In the genomic region with DNA sequence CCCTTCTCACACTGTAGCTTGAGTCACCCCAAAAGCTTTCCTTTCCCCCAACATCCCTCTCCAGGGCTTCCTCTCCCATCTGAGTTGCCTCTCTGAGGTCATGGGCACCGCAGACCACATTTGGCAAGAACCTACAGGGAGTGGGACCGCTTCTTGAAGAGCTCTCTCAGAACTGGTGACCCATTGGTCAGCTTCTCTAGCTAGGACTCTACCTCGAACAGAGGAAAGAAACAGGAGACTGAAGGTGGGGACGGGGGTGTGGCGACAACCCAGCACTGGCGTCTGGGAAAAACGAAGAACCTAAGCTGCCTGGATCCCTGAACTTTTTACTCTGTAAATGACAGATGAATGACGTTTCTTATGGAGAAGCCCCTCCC, we compare ENCODE assay signal across 8 mouse cellular contexts. TPM values are rescaled to one million over a fixed set of nuclear protein-coding genes. Genes with fewer than 3 reads are reported as not detected.
DNase-seq lines count a peak whose midpoint lies in the region; ATAC-seq and TF ChIP-seq lines count a peak whose summit lies in the region.

No protein-coding gene starts in this region.

- peaks cover 6% of the 10 kb centered on the region for H3K4me1 ChIP-seq in liver, adult 2 months (ENCODE audit: control insufficient read depth, insufficient read depth, low read length)
- peaks cover 16% of the 10 kb centered on the region for H3K4me1 ChIP-seq in embryonic facial prominence, embryonic 14.5 days (ENCODE audit: control insufficient read depth, insufficient read depth, low read length)
- peaks cover 16% of the 10 kb centered on the region for H3K4me1 ChIP-seq in limb, embryonic 12.5 days (replicated peaks)
- H3K4me1 ChIP-seq in neural tube, embryonic 15.5 days, result peaks cover 14% of the 10 kb centered on the region

- H3K27ac ChIP-seq in liver, adult 2 months (replicated peaks; ENCODE audit: insufficient read depth, low read depth, low read length), result peak overlapping the region; percentile 50
- H3K27ac ChIP-seq in embryonic facial prominence, embryonic 14.5 days (replicated peaks; ENCODE audit: low read depth, low read length), result no peak overlapping the region; the same call in 1 of the 2 replicates
- no peak overlapping the region for H3K27ac ChIP-seq in limb, embryonic 12.5 days
- H3K27ac ChIP-seq in neural tube, embryonic 15.5 days (replicated peaks), result peak overlapping the region; percentile 70

- no peaks in the 10 kb centered on the region for H3K79me2 ChIP-seq in liver, adult 2 months (ENCODE audit: control insufficient read depth, insufficient read depth, low read length)

- TF ChIP-seq POLR2A in liver, adult 2 months (IDR thresholded peaks at IDR 0.05; ENCODE audit: extremely low read depth, insufficient read depth, low read length), result no peak

- DNase-seq in liver, adult 2 months (ENCODE audit: extremely low read depth, low read depth, low spot score), result no peak
- no peak for DNase-seq in liver
- no peak for DNase-seq in embryonic facial prominence, embryonic 14.5 days (ENCODE audit: low spot score)
- DNase-seq in thymus, postnatal 25 days, result no peak
- DNase-seq in thymus, postnatal 10 days (ENCODE audit: low spot score in 2 of 2), result no peak

- H3K4me3 ChIP-seq in liver, adult 2 months (ENCODE audit: insufficient read depth, low read depth, low read length), result no peak overlapping the region
- peak overlapping the region; percentile 26 for H3K4me3 ChIP-seq in embryonic facial prominence, embryonic 14.5 days (ENCODE audit: low read depth, low read length)
- H3K4me3 ChIP-seq in limb, embryonic 12.5 days (replicated peaks), result no peak overlapping the region
- no peak overlapping the region for H3K4me3 ChIP-seq in neural tube, embryonic 15.5 days (replicated peaks)

- H3K36me3 ChIP-seq in liver, adult 2 months (ENCODE audit: control insufficient read depth, insufficient read depth, low read length), result no peaks in the 10 kb centered on the region
- no peaks in the 10 kb centered on the region for H3K36me3 ChIP-seq in embryonic facial prominence, embryonic 14.5 days (ENCODE audit: control insufficient read depth, insufficient read depth, low read length)
- no peaks in the 10 kb centered on the region for H3K36me3 ChIP-seq in limb, embryonic 12.5 days
- H3K36me3 ChIP-seq in neural tube, embryonic 15.5 days, result no peaks in the 10 kb centered on the region

- peak; percentile 56; the same call in 1 of the 2 replicates for ATAC-seq in embryonic facial prominence, embryonic 14.5 days (ENCODE audit: low read depth)
- ATAC-seq in limb, embryonic 12.5 days (ENCODE audit: insufficient number of reproducible peaks, insufficient read depth, low FRiP score, low TSS enrichment, low read depth), result no peak
- ATAC-seq in neural tube, embryonic 15.5 days (ENCODE audit: low FRiP score), result no peak
- ATAC-seq in erythroid progenitor cell, adult 5-6 weeks (replicated peaks; ENCODE audit: low FRiP score, poor library complexity, severe bottlenecking), result no peak

- 14% methylated on average over 8 of the region's 8 CpGs for WGBS in liver, adult 2 months
- 8% methylated on average over 8 of the region's 8 CpGs for WGBS in embryonic facial prominence, embryonic 14.5 days
- WGBS in limb, embryonic 12.5 days, result 15% methylated on average over 8 of the region's 8 CpGs
- WGBS in neural tube, embryonic 15.5 days, result 18% methylated on average over 8 of the region's 8 CpGs

- peak overlapping the region; percentile 31 for H3K9ac ChIP-seq in liver, adult 2 months (ENCODE audit: low read depth, low read length)
- peak overlapping the region; percentile 28; the same call in 1 of the 2 replicates for H3K9ac ChIP-seq in embryonic facial prominence, embryonic 14.5 days (ENCODE audit: low read depth, low read length)
- peak overlapping the region; percentile 47; the same call in 1 of the 2 replicates for H3K9ac ChIP-seq in limb, embryonic 12.5 days (replicated peaks)
- H3K9ac ChIP-seq in neural tube, embryonic 15.5 days (replicated peaks), result no peak overlapping the region

- peak overlapping the region; percentile 56 for H3K4me2 ChIP-seq in embryonic facial prominence, embryonic 14.5 days (ENCODE audit: low read depth, low read length)
- peak overlapping the region; percentile 58 for H3K4me2 ChIP-seq in limb, embryonic 12.5 days
- peak overlapping the region; percentile 55 for H3K4me2 ChIP-seq in neural tube, embryonic 15.5 days

- H3K27me3 ChIP-seq in liver, adult 2 months (ENCODE audit: control insufficient read depth, insufficient read depth, low read length), result no peaks in the 10 kb centered on the region
- H3K27me3 ChIP-seq in embryonic facial prominence, embryonic 14.5 days (replicated peaks; ENCODE audit: control insufficient read depth, insufficient read depth, low read length), result no peaks in the 10 kb centered on the region
- H3K27me3 ChIP-seq in limb, embryonic 12.5 days, result 0 out of 2 replicates have a peak, but pooled peaks cover 4% of the 10 kb centered on the region
- H3K27me3 ChIP-seq in neural tube, embryonic 15.5 days (replicated peaks), result 0 out of 2 replicates have a peak, but pooled peaks cover 2% of the 10 kb centered on the region

- no peaks in the 10 kb centered on the region for H3K9me3 ChIP-seq in embryonic facial prominence, embryonic 14.5 days (ENCODE audit: control insufficient read depth, low read length)
- no peaks in the 10 kb centered on the region for H3K9me3 ChIP-seq in limb, embryonic 12.5 days
- no peaks in the 10 kb centered on the region for H3K9me3 ChIP-seq in neural tube, embryonic 15.5 days (replicated peaks)

- no peak for TF ChIP-seq CTCF in liver, adult 2 months (IDR thresholded peaks at IDR 0.05; ENCODE audit: low read depth, low read length)

RNA-seq across cellular contexts. Expression of gene Cdkn2aipnl, which starts 51.8 kb away (rescaled TPM):
- total RNA-seq in liver, adult 2 months (2014; rRNA removed), result 11.5 and 12.6 TPM in 2 replicates
- polyA plus RNA-seq in liver, adult 2 months (2012; rRNA removed), result 7.5 and 9.4 TPM in 2 replicates
- 80.1 and 90.8 TPM in 2 replicates for polyA plus RNA-seq in embryonic facial prominence, embryonic 14.5 days (2014; fragmentation: Nextera tagmentation; extraction: Ambion mirVana)
- polyA plus RNA-seq in limb, embryonic 12.5 days (2016; fragmentation: Nextera tagmentation; extraction: Ambion mirVana), result 107 and 109 TPM in 2 replicates
- polyA plus RNA-seq in neural tube, embryonic 15.5 days (2015; fragmentation: Nextera tagmentation; extraction: Ambion mirVana), result 124 and 129 TPM in 2 replicates
- 39.0 and 45.0 TPM in 2 replicates for total RNA-seq in erythroid progenitor cell, adult 5-6 weeks (2015; ENCODE audit: low replicate concordance)
- total RNA-seq in erythroid progenitor cell, adult 5-6 weeks (2017; ENCODE audit: low replicate concordance), result 16.0 and 27.9 TPM in 2 replicates

RNA-seq across cellular contexts. Expression of gene Jade2, which starts 58.2 kb away (rescaled TPM):
- total RNA-seq in liver, adult 2 months (2014; rRNA removed), result 2.7 and 3.7 TPM in 2 replicates
- polyA plus RNA-seq in liver, adult 2 months (2012; rRNA removed), result 3.6 and 4.1 TPM in 2 replicates
- 1.1 and 1.4 TPM in 2 replicates for polyA plus RNA-seq in embryonic facial prominence, embryonic 14.5 days (2014; fragmentation: Nextera tagmentation; extraction: Ambion mirVana)
- polyA plus RNA-seq in limb, embryonic 12.5 days (2016; fragmentation: Nextera tagmentation; extraction: Ambion mirVana), result 1.6 TPM in 2 replicates
- polyA plus RNA-seq in neural tube, embryonic 15.5 days (2015; fragmentation: Nextera tagmentation; extraction: Ambion mirVana), result 0.69 and 1.6 TPM in 2 replicates
- total RNA-seq in erythroid progenitor cell, adult 5-6 weeks (2015; ENCODE audit: low replicate concordance), result 4.3 and 4.6 TPM in 2 replicates
- 5.6 and 5.9 TPM in 2 replicates for total RNA-seq in erythroid progenitor cell, adult 5-6 weeks (2017; ENCODE audit: low replicate concordance)

Comparison
In these comparisons a context has a peak if more than half of its experiments do, and no peak if none do; other contexts are left out.
1. H3K27ac ChIP-seq: peak in liver, adult 2 months (single experiment) and neural tube, embryonic 15.5 days (single experiment); none in embryonic facial prominence, embryonic 14.5 days (single experiment) and limb, embryonic 12.5 days (single experiment).
2. Peak in every context shown above with its lines, with median percentiles within 50 percentile points of each other: H3K4me2 ChIP-seq.